Mouse (Mus musculus) cerebellum, adult 9-10 months (tissue): ENCODE results near the gene Sh2d4b.

Experiments used
- DNase-seq: peaks from one replicate; pipeline ENCODE4 v3.0.0; 2022

Gene Sh2d4b

GRCm38 (mm10) chr14:40830094-40830493, 63.0 kb downstream of the Sh2d4b start:
- DNase-seq, result no peak

- no peak for DNase-seq
These were observed 75.0 kb downstream of the Sh2d4b start for GRCm38 (mm10) chr14:40818051-40818450.

GRCm38 (mm10) chr14:40816715-40817114, 76.4 kb downstream of the Sh2d4b start:
- no peak for DNase-seq

- peak; percentile 16 for DNase-seq
These were observed 101.5 kb downstream of the Sh2d4b start for GRCm38 (mm10) chr14:40791606-40792005.

- DNase-seq, result no peak
These were observed 104.0 kb downstream of the Sh2d4b start for GRCm38 (mm10) chr14:40789110-40789509.

- DNase-seq, result no peak
These were observed 123.7 kb downstream of the Sh2d4b start for GRCm38 (mm10) chr14:40769097-40770090.
